Mouse (Mus musculus) left cerebral cortex, adult 9 months (tissue): Measurements from ENCODE around the gene Dis3l2.
A peak's percentile ranks its signal among the peaks of the same experiment; 100 is the strongest.

Source experiments
- DNase-seq, 2 experiments: peaks; one replicate each; pipeline ENCODE4 v3.0.0; 2022; ENCODE audit warnings: low spot score in 2 of 2

Gene Dis3l2

DNA sequence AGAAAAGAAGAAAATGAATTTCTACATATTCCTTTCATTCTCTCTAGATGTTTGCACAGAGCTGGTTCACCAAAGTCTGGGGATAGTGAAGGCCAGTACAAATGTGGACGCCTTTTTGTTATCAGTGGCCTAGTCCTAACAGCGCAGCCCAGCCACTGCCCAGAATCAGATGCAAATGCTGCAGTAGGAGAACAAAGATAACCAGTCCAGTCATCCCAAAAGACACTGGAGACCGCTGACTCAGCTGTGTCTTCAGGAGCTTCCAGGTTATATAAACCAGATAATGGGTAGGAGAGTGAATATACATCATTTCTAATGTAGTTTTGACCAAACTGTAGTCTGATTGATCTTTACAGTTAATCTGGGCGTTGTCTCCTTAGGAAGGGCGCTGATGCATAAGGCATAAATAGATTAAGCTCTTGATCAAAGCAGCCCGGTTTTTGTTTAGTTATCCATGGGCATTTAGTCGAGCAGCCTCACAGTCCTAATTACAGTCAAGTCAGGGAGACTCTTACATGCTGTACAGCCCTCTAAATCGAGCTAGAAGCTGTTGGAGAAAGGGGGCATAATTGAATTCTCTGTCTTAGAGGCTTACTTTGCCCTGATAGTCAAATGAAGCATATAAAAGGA is 212.9 kb downstream of the Dis3l2 start:
- DNase-seq, result no peak

DNA sequence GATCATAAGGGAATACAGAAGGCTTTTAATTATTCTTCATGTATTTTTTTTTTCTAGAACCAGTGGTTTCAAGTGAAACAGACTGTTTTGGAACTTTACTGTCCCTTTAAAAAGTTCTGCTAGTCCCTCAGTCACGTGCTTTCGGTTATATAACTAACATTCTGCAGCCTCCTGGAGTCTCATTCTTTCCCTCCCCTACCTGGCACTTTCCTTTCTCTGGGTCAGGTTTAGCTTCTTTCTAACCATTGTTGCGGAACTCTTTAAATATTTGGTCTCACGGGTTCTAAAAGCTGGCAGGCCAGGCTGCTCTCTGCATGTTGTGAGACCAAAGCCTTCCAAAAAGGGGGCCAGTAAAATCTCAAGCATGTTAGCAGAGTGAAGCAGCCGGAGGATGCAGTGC is 222.2 kb downstream of the Dis3l2 start:
- DNase-seq, result no peak

DNA sequence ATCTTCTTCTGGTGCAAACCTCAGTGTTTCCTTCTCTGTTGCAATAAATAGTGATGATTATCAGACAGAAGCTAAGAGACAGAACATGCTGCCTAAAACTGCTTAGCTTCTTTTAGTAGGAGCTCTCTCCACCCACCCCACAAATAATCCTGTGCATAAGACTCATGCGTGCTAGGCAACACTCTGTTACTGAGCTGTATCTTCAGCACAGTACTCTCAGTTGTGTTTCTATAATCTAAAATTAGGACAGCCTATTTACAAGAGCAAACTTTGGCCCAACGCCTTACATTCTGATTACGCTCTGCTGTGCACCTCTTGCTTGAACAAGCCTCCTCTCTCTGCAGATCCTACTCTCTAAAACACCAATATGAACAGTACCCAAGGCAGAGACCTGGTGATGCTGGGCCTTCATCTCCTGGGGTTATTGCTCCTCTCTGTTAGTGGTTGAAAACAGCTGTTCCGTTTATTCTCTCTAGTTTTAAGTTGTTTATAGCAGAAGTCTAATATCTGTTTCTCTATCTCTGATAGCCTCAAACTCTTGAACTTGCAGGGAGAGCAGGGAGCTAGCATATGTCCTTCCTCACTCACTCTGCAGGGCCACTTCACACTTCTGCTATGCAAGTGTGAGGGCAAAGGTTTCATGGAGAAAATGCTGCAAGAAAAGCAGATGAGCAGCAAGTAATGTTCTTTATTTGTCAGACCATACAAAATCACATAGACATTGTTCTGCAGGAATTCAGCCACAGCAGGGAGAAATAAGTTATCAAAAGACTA is 228.2 kb downstream of the Dis3l2 start:
- peak; percentile 51 to 68 for DNase-seq

- DNase-seq, result no peak
Observed at GRCm38 (mm10) chr1:86932810-86933209, 229.2 kb downstream of the Dis3l2 start.

DNA sequence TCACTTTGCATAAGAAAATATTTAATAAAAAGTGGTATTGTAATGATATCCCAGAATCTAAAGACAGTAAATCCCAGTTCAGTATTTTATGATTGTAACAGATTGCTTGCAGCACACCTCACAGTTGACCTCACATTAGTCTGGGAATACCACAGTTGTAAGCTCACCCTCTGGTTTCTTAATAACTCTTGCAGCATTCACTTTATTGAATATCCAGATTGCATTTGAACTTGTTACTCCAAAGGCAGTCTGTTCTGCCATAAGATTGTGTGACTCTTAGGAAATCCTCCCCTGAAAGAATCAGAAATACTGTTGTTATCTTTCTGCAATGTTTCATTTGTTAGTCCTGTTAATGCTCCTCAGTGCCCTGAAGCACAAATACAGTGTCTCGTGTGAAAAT is 230.0 kb downstream of the Dis3l2 start:
- no peak for DNase-seq

DNA sequence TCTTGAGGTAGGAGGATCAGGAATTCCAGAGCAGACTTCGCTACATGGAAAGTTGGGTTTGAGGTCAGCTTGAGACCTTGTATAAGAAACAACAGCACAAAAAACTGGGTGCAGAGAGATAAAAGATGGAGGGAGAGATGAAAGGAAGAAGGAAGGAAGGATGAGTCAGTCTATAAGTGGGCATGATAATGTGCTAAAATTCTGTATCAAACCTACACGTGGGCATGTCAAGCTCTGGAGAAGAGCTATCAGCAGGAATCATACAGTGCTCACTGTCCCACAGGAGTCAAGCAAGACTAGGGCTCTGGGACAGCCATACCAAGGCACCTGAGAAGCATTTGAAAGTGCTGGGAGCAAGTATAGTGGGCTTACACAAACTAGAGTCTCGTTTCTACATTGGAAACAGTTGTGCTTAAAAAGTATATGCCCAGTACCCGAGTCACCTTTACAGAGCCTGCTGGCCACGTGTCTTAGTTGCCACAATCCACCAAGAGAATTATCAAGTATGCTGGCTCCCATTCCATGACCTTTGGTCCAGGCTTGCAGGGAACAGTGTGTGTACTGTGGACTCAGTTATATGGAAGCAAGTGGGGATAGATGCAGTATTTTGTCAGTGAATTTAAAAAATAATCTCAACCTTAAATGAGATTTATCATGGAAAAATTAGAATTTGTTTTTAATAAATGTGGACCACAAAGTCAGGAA is 248.0 kb downstream of the Dis3l2 start:
- no peak for DNase-seq

- DNase-seq, result no peak
Observed at GRCm38 (mm10) chr1:86955801-86956200, 252.2 kb downstream of the Dis3l2 start.

GRCm38 (mm10) chr1:86968261-86968964 is 264.8 kb downstream of the Dis3l2 start:
- DNase-seq, result no peak

DNA sequence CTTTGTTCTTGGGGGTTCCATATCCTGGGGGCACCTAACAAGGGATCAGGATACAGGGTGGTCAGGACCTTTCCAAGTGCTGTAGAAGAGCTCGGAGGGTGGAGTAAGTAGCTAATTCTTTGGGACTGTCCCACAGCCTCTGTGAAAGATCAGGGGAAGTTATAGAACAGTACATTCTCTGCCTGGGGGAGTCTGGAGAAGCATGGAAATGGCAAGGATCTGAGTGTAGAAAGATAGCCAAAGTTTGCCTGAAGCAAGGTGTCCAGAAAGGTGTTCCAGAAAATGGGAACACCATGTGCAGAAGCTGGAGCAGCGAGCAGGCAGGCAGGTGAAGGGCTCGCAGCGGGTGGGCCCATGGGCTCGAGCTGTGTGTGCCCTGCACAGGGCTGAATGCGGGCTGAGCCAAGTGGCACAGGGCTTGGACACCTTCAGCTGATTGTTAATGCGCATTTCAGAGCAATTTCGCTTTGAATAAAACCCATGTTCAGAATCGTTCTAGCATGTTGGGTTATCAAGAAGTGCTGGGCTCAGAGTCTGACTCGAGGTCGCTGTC is 265.6 kb downstream of the Dis3l2 start:
- DNase-seq, result no peak

DNA sequence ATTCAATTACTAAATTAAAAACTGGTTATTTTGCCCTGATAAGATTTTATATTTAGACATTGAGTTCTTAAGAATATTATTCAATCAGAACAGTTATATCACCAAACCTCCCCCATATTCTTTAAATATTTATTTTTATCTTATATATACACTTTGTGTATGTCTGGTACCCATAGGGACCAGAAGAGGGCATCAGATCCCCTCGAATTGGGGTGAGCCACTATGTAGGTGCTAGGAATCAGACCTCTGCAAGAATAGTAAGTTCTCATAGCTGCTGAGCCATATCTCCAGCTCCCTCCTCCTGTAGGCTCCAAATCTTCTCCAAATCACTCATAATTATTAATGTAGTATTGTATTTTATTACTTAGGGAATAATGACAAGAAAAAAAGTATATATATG is 269.1 kb downstream of the Dis3l2 start:
- no peak for DNase-seq

- no peak for DNase-seq
Observed at GRCm38 (mm10) chr1:86977018-86977417, 273.4 kb downstream of the Dis3l2 start.

GRCm38 (mm10) chr1:86986372-86986771 is 282.8 kb downstream of the Dis3l2 start:
- peak in 1 of 2 experiments; percentile 34 for DNase-seq

DNA sequence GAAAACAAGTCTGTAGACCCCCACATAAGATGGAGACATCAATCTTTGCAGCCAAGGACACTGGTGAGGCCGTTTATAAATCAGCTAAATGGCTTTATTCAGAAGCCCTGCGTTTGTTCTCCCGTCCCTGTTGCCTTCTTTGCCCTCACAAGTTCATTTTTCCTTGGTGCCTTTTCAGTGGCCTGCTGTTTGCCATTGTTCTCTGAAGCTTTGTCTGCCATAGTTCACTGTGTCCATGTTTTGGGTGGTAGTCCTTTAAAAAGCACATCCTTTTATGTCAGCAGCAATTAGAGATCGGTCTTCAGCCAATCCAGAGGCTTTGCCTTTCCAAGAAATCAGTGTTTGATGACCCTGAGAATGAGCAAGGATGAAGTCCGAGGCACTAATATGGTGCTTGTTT is 289.2 kb downstream of the Dis3l2 start:
- no peak for DNase-seq

- DNase-seq, result no peak
Observed at GRCm38 (mm10) chr1:86994023-86994422, 290.4 kb downstream of the Dis3l2 start.

- no peak for DNase-seq
Observed at GRCm38 (mm10) chr1:86998051-86998450, 294.4 kb downstream of the Dis3l2 start.

- DNase-seq, result no peak
Observed at GRCm38 (mm10) chr1:87001365-87001764, 297.8 kb downstream of the Dis3l2 start.

GRCm38 (mm10) chr1:87002545-87003168 is 299.0 kb downstream of the Dis3l2 start:
- DNase-seq, result no peak

GRCm38 (mm10) chr1:87003169-87003552 is 299.6 kb downstream of the Dis3l2 start:
- DNase-seq, result no peak

DNA sequence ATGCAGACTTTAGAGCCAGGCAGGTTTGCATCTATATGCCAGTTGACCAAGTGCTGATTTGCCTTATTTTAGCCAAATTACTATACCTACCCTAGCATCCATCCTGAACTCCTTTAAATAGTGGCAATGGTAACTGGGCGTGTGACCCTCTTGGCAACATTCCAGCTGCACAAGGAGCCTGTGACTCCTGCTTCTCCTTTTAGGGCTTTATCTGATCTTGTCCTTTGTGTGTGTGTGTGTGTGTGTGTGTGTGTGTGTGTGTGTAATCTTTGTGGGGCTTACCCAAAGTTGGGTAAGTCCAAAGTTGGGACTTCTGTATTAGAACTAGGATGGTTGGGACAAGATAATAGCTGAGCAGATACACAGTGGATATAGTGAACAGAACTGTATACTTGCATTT is 302.8 kb downstream of the Dis3l2 start:
- no peak for DNase-seq

DNA sequence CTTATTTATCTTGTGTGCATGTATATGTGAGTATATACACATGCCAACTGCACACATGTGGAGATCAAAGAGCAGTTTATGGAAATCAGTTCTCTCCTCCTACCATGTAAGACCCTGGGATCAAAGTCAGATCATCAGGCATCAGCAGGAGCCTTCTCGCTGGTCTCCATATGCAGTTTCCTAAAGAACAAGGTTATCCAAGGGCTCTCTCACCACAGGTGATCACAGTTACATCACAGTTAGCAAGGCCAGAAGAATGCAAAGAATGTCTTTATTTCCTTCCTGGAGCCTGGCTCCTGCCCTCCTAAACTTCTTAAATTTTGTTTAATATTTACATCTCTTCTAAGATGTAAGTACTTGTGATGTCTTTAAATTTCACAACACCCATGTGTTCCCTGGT is 304.6 kb downstream of the Dis3l2 start:
- no peak for DNase-seq

- no peak for DNase-seq
Observed at GRCm38 (mm10) chr1:87009156-87009555, 305.5 kb downstream of the Dis3l2 start.
